Mouse (Mus musculus) MEL (cell line): Measurements from ENCODE around the gene Arid1b. TPM values are rescaled to one million over a fixed set of nuclear protein-coding genes. Genes with fewer than 3 reads are reported as not detected.
A peak's percentile ranks its signal among the peaks of the same experiment; 100 is the strongest.

Experiments
- DNase-seq: peaks from one replicate; pipeline ENCODE4 v3.0.0; 2011; ENCODE audit warnings: low read depth, low spot score
- H3K27ac ChIP-seq: 2 replicates; pipeline ENCODE4 v1.5.1; 2012; ENCODE audit warnings: low read depth, mild to moderate bottlenecking, control low read depth, low read length, moderate library complexity; ENCODE audit not compliant: control insufficient read depth
- H3K27me3 ChIP-seq, 2 experiments: fragments of 150-350 bp in 1 of 2; sonication (generic) in 1 of 2; 2 replicates each; pipeline ENCODE4 v1.6.1; 2012; ENCODE audit warnings: low read length in 2 of 2, mild to moderate bottlenecking in 2 of 2, improper control_type of control experiment in 1 of 2, moderate library complexity in 1 of 2; ENCODE audit not compliant: insufficient read depth in 2 of 2, control insufficient read depth in 1 of 2
- H3K36me3 ChIP-seq, 2 experiments: 2 replicates each; pipeline ENCODE4 v1.6.1; 2012 to 2014; ENCODE audit warnings: low read length in 2 of 2, improper control_type of control experiment in 1 of 2, inconsistent platforms in 1 of 2, mild to moderate bottlenecking in 1 of 2; ENCODE audit not compliant: insufficient read depth in 2 of 2, control insufficient read depth in 1 of 2
- H3K4me1 ChIP-seq, 2 experiments: fragments of 150-350 bp in 1 of 2; sonication (generic) in 1 of 2; 2 replicates each; pipeline ENCODE4 v1.6.1; 2012; ENCODE audit warnings: low read length in 2 of 2, improper control_type of control experiment in 1 of 2, mild to moderate bottlenecking in 1 of 2; ENCODE audit not compliant: insufficient read depth in 2 of 2, control insufficient read depth in 1 of 2
- H3K4me3 ChIP-seq, 2 experiments: fragments of 150-350 bp in 1 of 2; sonication (generic) in 1 of 2; 2 replicates each; pipeline ENCODE4 v1.5.1; 2012; ENCODE audit warnings: low read depth in 2 of 2, low read length in 2 of 2, mild to moderate bottlenecking in 2 of 2, moderate library complexity in 2 of 2, control low read depth in 1 of 2, improper control_type of control experiment in 1 of 2; ENCODE audit not compliant: control insufficient read depth in 1 of 2, insufficient read depth in 1 of 2
- H3K79me2 ChIP-seq: 2 replicates; pipeline ENCODE4 v1.6.1; 2012; ENCODE audit warnings: mild to moderate bottlenecking, low read length, moderate library complexity; ENCODE audit not compliant: control insufficient read depth, poor library complexity, insufficient read depth
- H3K9ac ChIP-seq: 2 replicates; pipeline ENCODE4 v1.6.1; 2012; ENCODE audit warnings: low read depth, mild to moderate bottlenecking, control low read depth, low read length, moderate library complexity; ENCODE audit not compliant: control insufficient read depth, poor library complexity, severe bottlenecking
- H3K9me3 ChIP-seq: fragments of 150-350 bp; sonication (generic); replicated peaks from 2 replicates; pipeline ENCODE4 v1.6.1; 2012; ENCODE audit warnings: mild to moderate bottlenecking, low read length, improper control_type of control experiment, moderate library complexity; ENCODE audit not compliant: insufficient read depth
- CHD1 ChIP-seq: IDR thresholded peaks from 2 replicates; pipeline ENCODE4 v1.6.1; 2012; ENCODE audit warnings: low read depth, mild to moderate bottlenecking, inconsistent platforms, low read length, improper control_type of control experiment
- GABPA ChIP-seq: IDR thresholded peaks from 2 replicates; pipeline ENCODE4 v1.6.1; 2012; ENCODE audit warnings: low read depth, mild to moderate bottlenecking, inconsistent platforms, low read length, improper control_type of control experiment, moderate library complexity
- GATA1 ChIP-seq: IDR thresholded peaks from 2 replicates; pipeline ENCODE4 v1.6.1; 2011; ENCODE audit warnings: low read depth, low read length, improper control_type of control experiment
- HCFC1 ChIP-seq: IDR thresholded peaks from 2 replicates; pipeline ENCODE4 v1.6.1; 2012; ENCODE audit warnings: low read depth, mild to moderate bottlenecking, inconsistent platforms, low read length, improper control_type of control experiment, moderate library complexity
- MAFK ChIP-seq: IDR thresholded peaks from 2 replicates; pipeline ENCODE4 v1.6.1; 2011; ENCODE audit warnings: low read depth, mild to moderate bottlenecking, low read length, improper control_type of control experiment, borderline replicate concordance
- MAX ChIP-seq: IDR thresholded peaks from 2 replicates; pipeline ENCODE4 v1.6.1; 2011; ENCODE audit warnings: low read length, improper control_type of control experiment
- MAZ ChIP-seq: IDR thresholded peaks from 2 replicates; pipeline ENCODE4 v1.6.1; 2012; ENCODE audit warnings: low read depth, mild to moderate bottlenecking, inconsistent platforms, low read length, improper control_type of control experiment
- NELFE ChIP-seq: IDR thresholded peaks from 2 replicates; pipeline ENCODE4 v1.6.1; 2011; ENCODE audit warnings: low read depth, low read length, improper control_type of control experiment
- POLR2A ChIP-seq, 2 experiments: IDR thresholded peaks; 2 replicates each; pipeline ENCODE4 v1.6.1; 2011 to 2012; ENCODE audit warnings: low read length in 2 of 2, mild to moderate bottlenecking in 2 of 2, control low read depth in 1 of 2, improper control_type of control experiment in 1 of 2, low read depth in 1 of 2, moderate library complexity in 1 of 2; ENCODE audit not compliant: control insufficient read depth in 1 of 2, insufficient read depth in 1 of 2, poor library complexity in 1 of 2
- POLR2AphosphoS2 ChIP-seq: IDR thresholded peaks from 2 replicates; pipeline ENCODE4 v1.6.1; 2011; ENCODE audit warnings: low read length, improper control_type of control experiment
- POLR2AphosphoS5 ChIP-seq: IDR thresholded peaks from 2 replicates; pipeline ENCODE4 v1.6.1; 2012; ENCODE audit warnings: low read depth, borderline replicate concordance, mild to moderate bottlenecking, inconsistent platforms, low read length, moderate library complexity, mixed read lengths
- SIN3A ChIP-seq: IDR thresholded peaks from 2 replicates; pipeline ENCODE4 v1.6.1; 2012; ENCODE audit warnings: low read length, improper control_type of control experiment, inconsistent platforms
- TAL1 ChIP-seq: IDR thresholded peaks from 2 replicates; pipeline ENCODE4 v1.6.1; 2012; ENCODE audit warnings: mild to moderate bottlenecking, inconsistent platforms, low read length, moderate library complexity, mixed read lengths
- polyA plus RNA-seq, 2 experiments: library from polyadenylated mRNA; stranded (reverse) in 1 of 2; unstranded in 1 of 2; fragments of >175 nt in 1 of 2; fragments of >200 nt in 1 of 2; gene quantifications; 2 replicates each; pipeline versions ENCODE4 v1.2.1 to v1.2.4; 2012; ENCODE audit warnings: low replicate concordance in 2 of 2, low read depth in 1 of 2; ENCODE audit not compliant: insufficient read length in 2 of 2, insufficient read depth in 1 of 2, missing spikeins in 1 of 2
- total RNA-seq: library from RNA; depleted of rRNA; stranded (reverse); fragments of 300-350 nt; gene quantifications from 2 replicates; pipeline ENCODE4 v1.2.3, GENCODE M21; 2012

Arid1b gene
- total and polyA plus RNA-seq, 3 experiments: 13.4 to 17.4 TPM; not detected in 1

GRCm38 (mm10) chr17:4994504-4994812, 326 bp downstream of the Arid1b start:
- Histone ChIP-seq H3K9ac (peak overlapping the region; percentile 99), H3K36me3 (peaks cover 0 to 11% of the 10 kb centered on the region in 2 experiments; a peak in 2 of 4 replicates), H3K79me2 (peaks cover 37% of the 10 kb centered on the region), H3K4me3 (peak overlapping the region; percentile 75 to 92), H3K27ac (peak overlapping the region; percentile 97), H3K27me3 (no peaks in the 10 kb centered on the region; a peak in 1 of 4 replicates), H3K4me1 (peaks cover 2 to 9% of the 10 kb centered on the region in 2 experiments; a peak in 3 of 4 replicates), H3K9me3 (no peaks in the 10 kb centered on the region)
- no peak for DNase-seq
- TF ChIP-seq POLR2A (IDR thresholded peaks at IDR 0.05; ENCODE audit: control insufficient read depth in 1 of 2, insufficient read depth in 1 of 2, low read depth in 1 of 2, low read length in 2 of 2, poor library complexity in 1 of 2) (peak in 1 of 2 experiments; percentile 12; a peak in 1 of 4 replicates), POLR2AphosphoS5 (no peak)

DNA sequence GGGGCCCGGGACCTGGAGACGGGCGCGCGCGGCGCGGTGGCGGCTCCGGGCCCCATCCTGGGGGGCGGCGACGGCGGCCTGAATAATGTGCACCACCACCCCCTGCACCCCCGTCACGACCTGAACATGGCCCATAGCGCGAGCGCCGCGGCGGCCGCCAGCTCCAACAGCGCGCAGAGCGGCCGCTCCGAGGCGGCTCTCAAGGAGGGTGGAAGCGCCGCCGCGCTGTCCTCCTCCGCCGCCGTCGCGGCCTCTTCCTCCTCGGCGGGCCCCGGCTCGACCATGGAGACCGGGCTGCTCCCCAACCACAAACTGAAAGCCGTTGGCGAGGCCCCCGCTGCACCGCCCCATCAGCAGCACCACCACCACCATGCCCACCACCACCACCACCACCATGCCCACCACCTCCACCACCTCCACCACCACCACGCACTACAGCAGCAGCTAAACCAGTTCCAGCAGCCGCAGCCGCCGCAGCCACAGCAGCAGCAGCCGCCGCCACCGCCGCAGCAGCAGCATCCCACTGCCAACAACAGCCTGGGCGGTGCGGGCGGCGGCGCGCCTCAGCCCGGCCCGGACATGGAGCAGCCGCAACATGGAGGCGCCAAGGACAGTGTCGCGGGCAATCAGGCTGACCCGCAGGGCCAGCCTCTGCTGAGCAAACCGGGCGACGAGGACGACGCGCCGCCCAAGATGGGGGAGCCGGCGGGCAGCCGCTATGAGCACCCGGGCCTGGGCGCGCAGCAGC, 855 bp downstream of the Arid1b start:
- TF ChIP-seq POLR2A (IDR thresholded peaks at IDR 0.05; ENCODE audit: control insufficient read depth in 1 of 2, insufficient read depth in 1 of 2, low read depth in 1 of 2, low read length in 2 of 2, poor library complexity in 1 of 2) (peak in 1 of 2 experiments; percentile 31; a peak in 2 of 4 replicates), NELFE (peak; percentile 28; the same call in 1 of the 2 replicates), HCFC1 (0 out of 2 replicates have a peak, but pooled peaks have one; percentile 26), CHD1 (0 out of 2 replicates have a peak, but pooled peaks have one; percentile 37), SIN3A (peak; percentile 33; the same call in 1 of the 2 replicates), TAL1 (no peak), MAZ (no peak), GATA1 (no peak), GABPA (no peak), MAFK (no peak), POLR2AphosphoS2 (peak; percentile 49; the same call in 1 of the 2 replicates), MAX (peak; percentile 44; the same call in 1 of the 2 replicates)
- peak overlapping the region; percentile 99 for H3K9ac ChIP-seq
- peaks cover 2 to 9% of the 10 kb centered on the region in 2 experiments; a peak in 3 of 4 replicates for H3K4me1 ChIP-seq
- H3K9me3 ChIP-seq: no peaks in the 10 kb centered on the region
- no peaks in the 10 kb centered on the region; a peak in 1 of 4 replicates for H3K27me3 ChIP-seq
- peak overlapping the region; percentile 75 to 98 for H3K4me3 ChIP-seq
- H3K27ac ChIP-seq: peak overlapping the region; percentile 97
- peaks cover 0 to 15% of the 10 kb centered on the region in 2 experiments; a peak in 2 of 4 replicates for H3K36me3 ChIP-seq
- DNase-seq: peak; percentile 65
- H3K79me2 ChIP-seq: peaks cover 40% of the 10 kb centered on the region
